Mouse (Mus musculus) hindbrain, embryonic 10.5 days (tissue): ENCODE results near the gene Cblb. TPM values are rescaled to one million over a fixed set of nuclear protein-coding genes. Genes with fewer than 3 reads are reported as not detected.

Experiments used
- DNase-seq: peaks from one replicate; pipeline ENCODE4 v3.0.0-alpha.2; 2017; ENCODE audit warnings: low spot score
- H3K27ac ChIP-seq: fragments of 300-500 bp; sonication (generic); 2 replicates; pipeline ENCODE4 v1.5.1; 2016; ENCODE audit warnings: mild to moderate bottlenecking, moderate library complexity
- H3K27me3 ChIP-seq: fragments of 300-500 bp; sonication (generic); 2 replicates; pipeline ENCODE4 v1.6.1; 2016; ENCODE audit warnings: mild to moderate bottlenecking; ENCODE audit not compliant: poor library complexity, insufficient read depth, severe bottlenecking
- H3K36me3 ChIP-seq: fragments of 300-500 bp; sonication (generic); 2 replicates; pipeline ENCODE4 v1.6.1; 2016; ENCODE audit warnings: mild to moderate bottlenecking, moderate library complexity
- H3K4me1 ChIP-seq: fragments of 300-500 bp; sonication (generic); replicated peaks from 2 replicates; pipeline ENCODE4 v1.6.1; 2016; ENCODE audit warnings: mild to moderate bottlenecking
- H3K4me3 ChIP-seq: fragments of 300-500 bp; sonication (generic); 2 replicates; pipeline ENCODE4 v1.5.1; 2016; ENCODE audit warnings: mild to moderate bottlenecking, moderate library complexity
- H3K9me3 ChIP-seq: fragments of 300-500 bp; sonication (generic); 2 replicates; pipeline ENCODE4 v1.6.1; 2016; ENCODE audit warnings: mild to moderate bottlenecking, moderate library complexity
- WGBS: fragments of 180-500 bp; shearing (Covaris S2); methylation state at CpG from one replicate; pipeline ENCODE4 v1.1.7; 2016; 5-methylcytosine and 5-hydroxymethylcytosine counted together
- polyA plus RNA-seq: library from polyadenylated mRNA; unstranded; fragments of >200 nt; fragmentation: Nextera tagmentation; extraction: Ambion mirVana; gene quantifications from 2 replicates; pipeline ENCODE4 v1.2.1, GENCODE M21; 2016

Gene Cblb
- polyA plus RNA-seq, 1 experiment from 2014 or later = 42.6 TPM

- peaks cover under 1% of the 10 kb centered on the region; the same call in 1 of the 2 replicates for H3K36me3 ChIP-seq
- 82% methylated on average over 3 of the region's 3 CpGs for WGBS
- H3K4me3 ChIP-seq = no peak overlapping the region
- H3K27ac ChIP-seq = no peak overlapping the region
- no peaks in the 10 kb centered on the region for H3K9me3 ChIP-seq
- H3K27me3 ChIP-seq = no peaks in the 10 kb centered on the region
- H3K4me1 ChIP-seq = no peaks in the 10 kb centered on the region
- DNase-seq = no peak
Measured at GRCm38 (mm10) chr16:52081756-52082155, 50.7 kb downstream of the Cblb start.

- 94% methylated on average over 9 of the region's 9 CpGs for WGBS
- H3K27me3 ChIP-seq = no peaks in the 10 kb centered on the region
- no peak overlapping the region for H3K4me3 ChIP-seq
- H3K4me1 ChIP-seq = no peaks in the 10 kb centered on the region
- no peak for DNase-seq
- H3K9me3 ChIP-seq = no peaks in the 10 kb centered on the region
- H3K36me3 ChIP-seq = peaks cover 14% of the 10 kb centered on the region
- H3K27ac ChIP-seq = no peak overlapping the region
Measured at GRCm38 (mm10) chr16:52086793-52087450, 55.9 kb downstream of the Cblb start.

DNA sequence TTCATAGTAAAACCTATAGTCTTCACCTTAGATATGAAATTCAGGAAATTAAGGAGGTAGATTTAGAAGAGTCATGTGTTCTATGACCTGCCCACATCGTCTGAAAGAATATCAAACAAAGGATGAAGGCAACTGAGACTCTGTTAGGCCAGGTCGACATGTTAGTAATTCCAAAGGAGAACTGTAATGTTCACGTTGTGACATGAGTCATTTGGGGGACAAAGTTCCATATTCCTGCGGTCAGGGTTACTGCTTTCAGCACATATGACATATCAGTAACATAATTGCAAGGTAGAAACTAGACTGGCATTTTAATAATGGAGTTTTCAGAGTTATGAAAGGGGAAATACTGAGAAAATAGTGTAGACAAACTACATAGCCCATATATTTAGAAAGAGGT, 58.3 kb downstream of the Cblb start:
- H3K4me3 ChIP-seq = no peak overlapping the region
- H3K27ac ChIP-seq = no peak overlapping the region
- H3K4me1 ChIP-seq = no peaks in the 10 kb centered on the region
- H3K27me3 ChIP-seq = no peaks in the 10 kb centered on the region
- H3K36me3 ChIP-seq = peaks cover 23% of the 10 kb centered on the region
- no peak for DNase-seq
- H3K9me3 ChIP-seq = no peaks in the 10 kb centered on the region
- WGBS = 93% methylated on average over 4 of the region's 4 CpGs

DNA sequence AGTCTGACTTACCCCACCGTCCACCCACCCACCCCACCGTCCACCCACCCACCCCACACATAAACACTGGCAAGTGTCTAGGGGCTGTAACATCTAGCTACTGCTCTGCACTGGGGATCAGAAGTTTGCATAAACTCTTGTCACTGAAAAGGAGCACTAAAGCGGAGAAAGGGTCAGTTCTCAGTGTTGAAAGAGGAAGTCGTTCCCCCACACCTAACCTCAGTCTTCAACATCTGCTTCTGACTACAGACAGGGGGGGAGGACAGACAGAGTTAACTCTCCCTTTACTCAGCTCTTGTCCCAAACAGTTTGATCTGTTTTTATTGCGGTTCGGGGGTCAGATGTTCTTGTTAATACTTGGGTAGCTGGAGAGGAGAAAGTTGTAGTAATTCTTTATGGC, 59.9 kb downstream of the Cblb start:
- H3K4me3 ChIP-seq = no peak overlapping the region
- H3K27ac ChIP-seq = no peak overlapping the region
- H3K27me3 ChIP-seq = no peaks in the 10 kb centered on the region
- H3K9me3 ChIP-seq = no peaks in the 10 kb centered on the region
- DNase-seq = no peak
- no peaks in the 10 kb centered on the region for H3K4me1 ChIP-seq
- H3K36me3 ChIP-seq = peaks cover 38% of the 10 kb centered on the region
- WGBS = 77% methylated on average over 6 of the region's 6 CpGs

DNA sequence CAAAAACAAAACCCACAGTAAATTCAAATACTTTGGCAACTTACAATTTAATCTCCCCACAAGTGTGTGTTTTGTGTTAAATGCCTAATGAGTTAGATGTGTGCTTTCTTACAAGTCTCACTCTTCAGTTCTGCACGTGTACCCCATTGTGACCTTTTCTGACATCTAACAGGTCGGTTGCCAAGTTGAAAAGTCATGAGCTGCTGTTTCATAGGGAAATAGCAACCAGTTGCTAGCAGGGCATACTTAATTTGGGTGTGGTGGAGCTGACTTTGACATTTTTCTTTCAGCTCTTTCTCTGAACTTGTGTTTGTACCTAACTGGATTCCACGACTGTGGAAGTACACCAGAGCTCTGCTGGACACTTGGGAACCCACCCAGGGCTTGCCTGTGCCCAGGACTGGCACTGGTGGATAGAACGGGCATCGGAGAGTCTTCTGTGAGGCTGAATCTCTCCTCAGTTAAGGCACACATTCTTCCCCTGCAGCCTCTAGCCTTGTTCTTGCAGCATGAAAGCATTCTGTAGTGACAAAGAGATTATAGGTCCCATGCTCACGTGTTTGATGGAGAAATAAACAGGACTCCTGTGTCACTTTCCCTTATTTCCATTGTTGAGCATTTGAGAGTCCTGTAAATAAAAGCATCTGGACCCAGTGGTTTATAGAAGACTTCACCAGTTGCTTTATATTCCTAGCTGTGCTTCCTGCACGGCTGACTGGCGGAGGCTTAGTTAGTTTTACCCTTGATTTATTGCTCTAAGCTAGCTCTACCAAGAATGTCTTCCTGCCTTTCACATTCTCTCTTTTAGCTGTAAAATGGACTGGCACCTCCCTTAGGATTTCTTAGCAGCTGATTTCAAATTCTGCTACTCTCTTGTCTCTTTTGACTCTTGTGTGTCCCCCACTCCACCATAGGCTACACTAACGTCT, 62.6 kb downstream of the Cblb start:
- WGBS = 87% methylated on average over 9 of the region's 9 CpGs
- Histone ChIP-seq H3K4me1 (no peaks in the 10 kb centered on the region), H3K27ac (no peak overlapping the region), H3K9me3 (no peaks in the 10 kb centered on the region), H3K4me3 (no peak overlapping the region), H3K36me3 (peaks cover 53% of the 10 kb centered on the region), H3K27me3 (no peaks in the 10 kb centered on the region)
- no peak for DNase-seq

GRCm38 (mm10) chr16:52094735-52095459, 63.9 kb downstream of the Cblb start:
- Histone ChIP-seq H3K27ac (no peak overlapping the region), H3K4me3 (no peak overlapping the region), H3K9me3 (no peaks in the 10 kb centered on the region), H3K36me3 (peaks cover 56% of the 10 kb centered on the region), H3K27me3 (no peaks in the 10 kb centered on the region), H3K4me1 (no peaks in the 10 kb centered on the region)
- DNase-seq = no peak
- 95% methylated on average over 10 of the region's 10 CpGs for whole genome bisulfite sequencing

DNA sequence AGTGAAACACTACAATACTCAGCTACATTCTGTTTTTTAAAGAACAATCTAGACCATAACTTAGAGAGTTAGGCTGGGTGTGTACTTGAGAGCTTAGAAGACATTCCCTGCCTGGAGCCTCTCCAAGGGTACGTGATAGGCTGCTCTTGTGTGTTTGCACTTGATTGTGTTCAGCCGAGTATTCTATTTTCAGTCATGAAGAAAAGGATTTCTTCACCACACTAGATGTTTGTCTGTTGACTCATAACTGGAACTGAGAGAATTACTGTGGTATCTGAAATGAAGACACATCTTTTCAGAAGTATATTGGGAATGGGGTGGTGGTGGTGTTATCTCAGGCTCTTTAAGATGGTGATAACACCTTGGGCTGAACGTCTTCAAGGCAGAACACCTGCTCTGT, 64.6 kb downstream of the Cblb start:
- 92% methylated on average over 3 of the region's 3 CpGs for WGBS

DNA sequence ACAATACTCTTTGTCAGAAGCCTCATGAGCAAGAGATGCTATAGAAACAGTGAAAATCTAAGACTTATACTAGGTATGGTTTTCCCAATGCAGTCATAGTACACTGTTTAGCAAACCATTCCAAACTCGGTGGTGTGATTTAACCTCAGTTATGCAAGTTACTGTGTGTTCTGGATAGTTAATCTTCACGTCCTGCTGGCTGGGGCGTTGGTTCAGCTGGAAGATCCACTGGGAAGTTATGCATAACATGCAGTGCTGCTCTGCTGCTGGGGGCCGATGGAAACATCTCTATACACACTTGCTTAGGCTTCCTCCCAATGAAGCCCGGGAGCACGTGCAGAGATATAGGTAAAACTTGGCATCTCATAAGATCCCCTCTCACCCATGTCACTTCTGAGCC, 69.4 kb downstream of the Cblb start:
- no peak for DNase-seq
- no peaks in the 10 kb centered on the region for H3K27me3 ChIP-seq
- H3K27ac ChIP-seq = no peak overlapping the region
- H3K36me3 ChIP-seq = peaks cover 46% of the 10 kb centered on the region
- H3K9me3 ChIP-seq = no peaks in the 10 kb centered on the region
- H3K4me3 ChIP-seq = no peak overlapping the region
- H3K4me1 ChIP-seq = peaks cover 5% of the 10 kb centered on the region; the same call in 1 of the 2 replicates
- 85% methylated on average over 6 of the region's 6 CpGs for WGBS

More for the DNA sequence above, 64.6 kb downstream of the Cblb start:
- no peak for DNase-seq
- H3K9me3 ChIP-seq = no peaks in the 10 kb centered on the region
- no peak overlapping the region for H3K27ac ChIP-seq
- H3K4me3 ChIP-seq = no peak overlapping the region
- H3K4me1 ChIP-seq = no peaks in the 10 kb centered on the region
- H3K27me3 ChIP-seq = no peaks in the 10 kb centered on the region
- peaks cover 56% of the 10 kb centered on the region for H3K36me3 ChIP-seq

GRCm38 (mm10) chr16:52104608-52105007, 73.6 kb downstream of the Cblb start:
- H3K4me1 ChIP-seq = peaks cover 5% of the 10 kb centered on the region; the same call in 1 of the 2 replicates
- WGBS = 97% methylated on average over 9 of the region's 9 CpGs

GRCm38 (mm10) chr16:52107836-52108235, 76.8 kb downstream of the Cblb start:
- Histone ChIP-seq H3K27ac (no peak overlapping the region), H3K4me1 (peaks cover 5% of the 10 kb centered on the region; the same call in 1 of the 2 replicates), H3K36me3 (peaks cover 6% of the 10 kb centered on the region), H3K27me3 (no peaks in the 10 kb centered on the region), H3K4me3 (no peak overlapping the region), H3K9me3 (no peaks in the 10 kb centered on the region)
- WGBS = 91% methylated on average over 5 of the region's 5 CpGs
- DNase-seq = no peak

More at GRCm38 (mm10) chr16:52104608-52105007, 73.6 kb downstream of the Cblb start:
- no peaks in the 10 kb centered on the region for H3K27me3 ChIP-seq
- H3K4me3 ChIP-seq = no peak overlapping the region
- no peaks in the 10 kb centered on the region for H3K9me3 ChIP-seq
- peaks cover 24% of the 10 kb centered on the region for H3K36me3 ChIP-seq
- DNase-seq = no peak
- H3K27ac ChIP-seq = no peak overlapping the region

DNA sequence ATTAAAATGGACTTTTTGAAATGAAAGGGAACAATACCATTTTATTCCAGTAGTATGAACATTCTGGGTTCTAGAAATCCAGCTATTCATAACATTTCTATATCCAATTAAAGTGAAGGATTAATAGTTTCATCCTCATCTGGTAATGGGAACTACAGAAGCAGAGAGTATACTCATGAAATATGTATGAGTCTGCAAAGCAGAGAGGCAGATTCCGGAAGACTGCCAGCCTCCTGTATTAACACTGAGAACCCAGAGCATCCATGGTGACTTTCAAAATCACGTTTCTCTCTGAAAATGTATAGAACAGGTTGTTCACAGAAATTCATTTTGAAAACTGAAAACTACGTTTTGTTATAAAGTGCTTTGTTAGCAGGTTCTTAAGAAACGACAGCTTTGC, 83.4 kb downstream of the Cblb start:
- Histone ChIP-seq H3K27me3 (no peaks in the 10 kb centered on the region), H3K4me3 (no peak overlapping the region), H3K9me3 (no peaks in the 10 kb centered on the region), H3K27ac (no peak overlapping the region), H3K36me3 (peaks cover 25% of the 10 kb centered on the region), H3K4me1 (peaks cover 5% of the 10 kb centered on the region; the same call in 1 of the 2 replicates)
- DNase-seq = no peak
- WGBS = 76% methylated on average over 4 of the region's 4 CpGs

GRCm38 (mm10) chr16:52119003-52119402, 88.0 kb downstream of the Cblb start:
- H3K27ac ChIP-seq = no peak overlapping the region
- peaks cover 5% of the 10 kb centered on the region; the same call in 1 of the 2 replicates for H3K4me1 ChIP-seq
- H3K9me3 ChIP-seq = no peaks in the 10 kb centered on the region
- WGBS = 85% methylated on average over 4 of the region's 4 CpGs
- no peaks in the 10 kb centered on the region for H3K27me3 ChIP-seq
- peaks cover 30% of the 10 kb centered on the region for H3K36me3 ChIP-seq
- DNase-seq = no peak
- H3K4me3 ChIP-seq = no peak overlapping the region
